23 mouse cellular contexts compared by ENCODE assay signal in the genomic region with DNA sequence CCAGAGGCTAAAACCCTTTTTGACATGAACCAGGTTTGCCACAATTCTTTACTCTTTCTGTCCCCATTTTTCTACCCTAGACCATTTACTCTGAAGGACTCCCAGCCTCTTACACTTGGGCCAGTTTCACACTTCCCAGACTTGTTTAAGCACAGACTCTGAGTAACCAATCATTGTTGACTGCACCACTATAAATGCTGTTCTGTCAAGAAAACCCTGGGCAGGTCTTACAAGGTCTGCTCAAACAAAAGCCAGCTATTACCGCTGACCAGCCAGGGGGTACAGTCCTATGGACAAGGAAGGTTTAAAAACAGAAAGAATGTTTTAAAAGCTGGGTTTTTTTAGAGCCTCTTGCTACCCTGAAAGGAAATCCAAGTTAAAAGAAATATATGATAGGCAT.
A peak's percentile ranks its signal among the peaks of the same experiment; 100 is the strongest.
DNase-seq lines count a peak whose midpoint lies in the region; ATAC-seq and TF ChIP-seq lines count a peak whose summit lies in the region.
"Had no signal": no experiment of that assay in that cellular context is flagged by ENCODE, and none has a peak within 500 bp of the region (broad histone marks: within the 10 kb centered on the region; RNA-seq: fewer than 3 reads in every experiment).

No protein-coding gene starts in this region.

- intact Hi-C loops in left cerebral cortex, adult 2 months (cut with DNase I): no loop called here

- ATAC-seq in kidney, embryonic 16.5 days (ENCODE audit: low FRiP score, low TSS enrichment): 0 out of 2 replicates have a peak, but pooled peaks have one; percentile 43
- ATAC-seq in stomach, embryonic 14.5 days (ENCODE audit: insufficient number of reproducible peaks, insufficient read depth, low FRiP score, low read depth): 0 out of 2 replicates have a peak, but pooled peaks have one; percentile 38
- no peak for ATAC-seq in stomach, postnatal 0 days (ENCODE audit: low FRiP score, low TSS enrichment)
- peak; percentile 45; the same call in 1 of the 2 replicates for ATAC-seq in stomach, embryonic 16.5 days (ENCODE audit: insufficient read depth, low FRiP score)

- H3K9me3 ChIP-seq in kidney, embryonic 16.5 days (ENCODE audit: low read length): no peaks in the 10 kb centered on the region
- H3K9me3 ChIP-seq in stomach, embryonic 14.5 days (ENCODE audit: control insufficient read depth, low read depth, low read length): no peaks in the 10 kb centered on the region
- H3K9me3 ChIP-seq in stomach, postnatal 0 days (ENCODE audit: control insufficient read depth, low read length): no peaks in the 10 kb centered on the region
- no peaks in the 10 kb centered on the region for H3K9me3 ChIP-seq in stomach, embryonic 16.5 days (replicated peaks; ENCODE audit: control insufficient read depth, low read length)
- H3K9me3 ChIP-seq: embryonic facial prominence, embryonic 12.5 days; forebrain, embryonic 12.5 days; heart, embryonic 15.5 days; hindbrain, embryonic 15.5 days; liver, embryonic 15.5 days; midbrain, embryonic 12.5 days had no signal

- DNase-seq in embryo, embryonic 10 days (ENCODE audit: low spot score): peak; percentile 18
- DNase-seq in embryo, embryonic 9.5 days (ENCODE audit: extremely low spot score): no peak
- DNase-seq in kidney, postnatal 4 days: no peak
- no peak for DNase-seq in stomach, postnatal 0 days (ENCODE audit: low spot score)
- no peak for DNase-seq in left cerebral cortex, adult 2 months (ENCODE audit: extremely low spot score in 1 of 2, low spot score in 2 of 2)
- DNase-seq: adrenal gland, postnatal 10 days; cerebellum, adult 8-10 months; cerebellum, postnatal 36 days; gastrocnemius, postnatal 25 days; kidney, adult 9 months; layer of hippocampus, adult 9-11 months; left cerebral cortex, postnatal 4 days; liver had no signal

- no peaks in the 10 kb centered on the region for H3K36me3 ChIP-seq in kidney, embryonic 16.5 days (ENCODE audit: insufficient read depth, low read length)
- H3K36me3 ChIP-seq in stomach, embryonic 14.5 days (ENCODE audit: control insufficient read depth, insufficient read depth, low read length): no peaks in the 10 kb centered on the region
- no peaks in the 10 kb centered on the region for H3K36me3 ChIP-seq in stomach, postnatal 0 days (ENCODE audit: control insufficient read depth, insufficient read depth, low read length)
- H3K36me3 ChIP-seq in stomach, embryonic 16.5 days (ENCODE audit: control insufficient read depth, insufficient read depth, low read length): no peaks in the 10 kb centered on the region
- H3K36me3 ChIP-seq: embryonic facial prominence, embryonic 12.5 days; forebrain, embryonic 12.5 days; heart, embryonic 15.5 days; hindbrain, embryonic 15.5 days; liver, embryonic 15.5 days; midbrain, embryonic 12.5 days had no signal

- TF ChIP-seq CTCF in stomach, postnatal 0 days (IDR thresholded peaks at IDR 0.05; ENCODE audit: low read depth): no peak
- no peak for TF ChIP-seq CTCF in left cerebral cortex, adult 2 months (IDR thresholded peaks at IDR 0.05)

- H3K4me1 ChIP-seq in kidney, embryonic 16.5 days (ENCODE audit: insufficient read depth, low read length): no peaks in the 10 kb centered on the region; the same call in 1 of the 2 replicates
- 0 out of 2 replicates have a peak, but pooled peaks cover 6% of the 10 kb centered on the region for H3K4me1 ChIP-seq in stomach, embryonic 14.5 days (ENCODE audit: control insufficient read depth, insufficient read depth, low read length)
- H3K4me1 ChIP-seq in stomach, postnatal 0 days (replicated peaks; ENCODE audit: control insufficient read depth, insufficient read depth): no peaks in the 10 kb centered on the region
- peaks cover 3% of the 10 kb centered on the region; the same call in 1 of the 2 replicates for H3K4me1 ChIP-seq in stomach, embryonic 16.5 days (ENCODE audit: control insufficient read depth, insufficient read depth, low read length)
- H3K4me1 ChIP-seq: forebrain, embryonic 12.5 days; hindbrain, embryonic 15.5 days; liver, embryonic 15.5 days; midbrain, embryonic 12.5 days had no signal

- H3K27me3 ChIP-seq in kidney, embryonic 16.5 days (ENCODE audit: insufficient read depth, low read length): no peaks in the 10 kb centered on the region
- H3K27me3 ChIP-seq in stomach, embryonic 14.5 days (ENCODE audit: control insufficient read depth, insufficient read depth, low read length): no peaks in the 10 kb centered on the region
- H3K27me3 ChIP-seq in stomach, postnatal 0 days (ENCODE audit: control insufficient read depth, insufficient read depth, low read length): no peaks in the 10 kb centered on the region
- no peaks in the 10 kb centered on the region for H3K27me3 ChIP-seq in stomach, embryonic 16.5 days (ENCODE audit: control insufficient read depth, insufficient read depth, low read length)
- H3K27me3 ChIP-seq: embryonic facial prominence, embryonic 12.5 days; forebrain, embryonic 12.5 days; heart, embryonic 15.5 days; hindbrain, embryonic 15.5 days; liver, embryonic 15.5 days; midbrain, embryonic 12.5 days had no signal

- no peak for TF ChIP-seq EP300 in stomach, postnatal 0 days (optimal IDR thresholded peaks at IDR 0.05)

- H3K9ac ChIP-seq in kidney, embryonic 16.5 days (replicated peaks; ENCODE audit: low read length): no peak overlapping the region
- no peak overlapping the region for H3K9ac ChIP-seq in stomach, embryonic 14.5 days (replicated peaks; ENCODE audit: low read depth, low read length)
- H3K9ac ChIP-seq in stomach, postnatal 0 days (ENCODE audit: low read length): no peak overlapping the region
- no peak overlapping the region for H3K9ac ChIP-seq in stomach, embryonic 16.5 days (ENCODE audit: low read length)
- H3K9ac ChIP-seq: embryonic facial prominence, embryonic 12.5 days; forebrain, embryonic 12.5 days; heart, embryonic 15.5 days; hindbrain, embryonic 15.5 days; liver, embryonic 15.5 days; midbrain, embryonic 12.5 days had no signal

- H3K4me3 ChIP-seq in kidney, embryonic 16.5 days (ENCODE audit: low read length): no peak overlapping the region
- H3K4me3 ChIP-seq in stomach, embryonic 14.5 days (ENCODE audit: low read depth, low read length): no peak overlapping the region
- H3K4me3 ChIP-seq in stomach, postnatal 0 days (ENCODE audit: low read depth, low read length): no peak overlapping the region
- no peak overlapping the region for H3K4me3 ChIP-seq in stomach, embryonic 16.5 days (replicated peaks; ENCODE audit: low read length)
- H3K4me3 ChIP-seq in left cerebral cortex, adult 2 months: no peak overlapping the region
- H3K4me3 ChIP-seq: embryonic facial prominence, embryonic 12.5 days; erythroblast, embryonic 14.5 days; forebrain, embryonic 12.5 days; heart, embryonic 15.5 days; hindbrain, embryonic 15.5 days; liver, embryonic 15.5 days; midbrain, embryonic 12.5 days had no signal

- no peak overlapping the region for H3K4me2 ChIP-seq in kidney, embryonic 16.5 days (replicated peaks; ENCODE audit: low read depth, low read length)
- H3K4me2 ChIP-seq in stomach, embryonic 14.5 days (replicated peaks; ENCODE audit: low read depth, low read length): no peak overlapping the region
- no peak overlapping the region for H3K4me2 ChIP-seq in stomach, postnatal 0 days (replicated peaks; ENCODE audit: low read depth)
- H3K4me2 ChIP-seq in stomach, embryonic 16.5 days (ENCODE audit: low read depth, low read length): no peak overlapping the region
- H3K4me2 ChIP-seq: embryonic facial prominence, embryonic 12.5 days; forebrain, embryonic 12.5 days; heart, embryonic 15.5 days; hindbrain, embryonic 15.5 days; liver, embryonic 15.5 days; midbrain, embryonic 12.5 days had no signal

- no peak overlapping the region for H3K27ac ChIP-seq in kidney, embryonic 16.5 days (ENCODE audit: low read length)
- H3K27ac ChIP-seq in stomach, embryonic 14.5 days (ENCODE audit: low read length): peak overlapping the region; percentile 49; the same call in 1 of the 2 replicates
- no peak overlapping the region for H3K27ac ChIP-seq in stomach, postnatal 0 days (replicated peaks)
- H3K27ac ChIP-seq in stomach, embryonic 16.5 days (ENCODE audit: low read length): no peak overlapping the region
- no peak overlapping the region for H3K27ac ChIP-seq in left cerebral cortex, adult 2 months
- H3K27ac ChIP-seq: embryonic facial prominence, embryonic 12.5 days; forebrain, embryonic 12.5 days; heart, embryonic 15.5 days; hindbrain, embryonic 15.5 days; liver, embryonic 15.5 days; midbrain, embryonic 12.5 days had no signal

- 18% methylated on average over 1 of the region's 1 CpGs for WGBS in kidney, embryonic 16.5 days
- WGBS in stomach, embryonic 14.5 days: 37% methylated on average over 1 of the region's 1 CpGs
- WGBS in stomach, postnatal 0 days: 41% methylated on average over 1 of the region's 1 CpGs
- WGBS in stomach, embryonic 16.5 days: 33% methylated on average over 1 of the region's 1 CpGs
